Mouse (Mus musculus) small intestine, adult 2 months (tissue): ENCODE data around the gene Mrpl44. TPM values are rescaled to one million over a fixed set of nuclear protein-coding genes. Genes with fewer than 3 reads are reported as not detected.

Experiments
- H3K27ac ChIP-seq: fragments of 200-500 bp; 2 replicates; pipeline ENCODE4 v1.5.1; 2012; ENCODE audit warnings: low read depth, low read length, control low read depth, inconsistent platforms; ENCODE audit not compliant: insufficient read depth
- H3K27me3 ChIP-seq: fragments of 200-500 bp; 2 replicates; pipeline ENCODE4 v1.6.1; 2012; ENCODE audit warnings: mild to moderate bottlenecking, moderate library complexity, low read length, inconsistent platforms; ENCODE audit not compliant: control insufficient read depth, insufficient read depth
- H3K36me3 ChIP-seq: fragments of 200-500 bp; 2 replicates; pipeline ENCODE4 v1.6.1; 2012; ENCODE audit warnings: mild to moderate bottlenecking, low read length, control low read depth, inconsistent platforms; ENCODE audit not compliant: control insufficient read depth, insufficient read depth
- H3K4me1 ChIP-seq: fragments of 200-500 bp; 2 replicates; pipeline ENCODE4 v1.6.1; 2012; ENCODE audit warnings: low read length, inconsistent platforms, mixed read lengths; ENCODE audit not compliant: control insufficient read depth, insufficient read depth, insufficient read length
- H3K4me3 ChIP-seq: fragments of 200-500 bp; 2 replicates; pipeline ENCODE4 v1.5.1; 2012; ENCODE audit warnings: low read depth, mild to moderate bottlenecking, control low read depth, inconsistent platforms, low read length, moderate library complexity
- CTCF ChIP-seq: fragments of 200-500 bp; IDR thresholded peaks from 2 replicates; pipeline ENCODE4 v1.5.1; 2012; ENCODE audit warnings: low read depth, mild to moderate bottlenecking, control low read depth, inconsistent platforms, low read length, moderate library complexity, mixed read lengths; ENCODE audit not compliant: insufficient replicate concordance, insufficient read length; ENCODE audit errors: extremely low read depth
- POLR2A ChIP-seq: fragments of 200-500 bp; IDR thresholded peaks from 2 replicates; pipeline ENCODE4 v1.6.1; 2012; ENCODE audit warnings: low read depth, mild to moderate bottlenecking, control low read depth, inconsistent platforms, low read length, moderate library complexity
- WGBS: fragments of 180-500 bp; shearing (Covaris S2); methylation state at CpG from one replicate; pipeline ENCODE4 v1.1.7; 2018; 5-methylcytosine and 5-hydroxymethylcytosine counted together
- polyA plus RNA-seq: library from polyadenylated mRNA; depleted of rRNA; stranded (reverse); fragments of >200 nt; gene quantifications from 2 replicates; pipeline ENCODE4 v1.2.3, GENCODE M21; 2012

Mrpl44 gene
- polyA plus RNA-seq, 1 experiment, result 4.9 TPM

- no peak overlapping the region for H3K27ac ChIP-seq
- no peaks in the 10 kb centered on the region for H3K4me1 ChIP-seq
- H3K27me3 ChIP-seq, result no peaks in the 10 kb centered on the region
- no peak for TF ChIP-seq POLR2A
- TF ChIP-seq CTCF, result no peak
- 60% methylated on average over 7 of the region's 7 CpGs for WGBS
- H3K4me3 ChIP-seq, result no peak overlapping the region
- H3K36me3 ChIP-seq, result peaks cover 11% of the 10 kb centered on the region
Observed at GRCm38 (mm10) chr1:79786267-79786927, 10.6 kb downstream of the Mrpl44 start.

- Histone ChIP-seq H3K27ac (no peak overlapping the region), H3K4me1 (no peaks in the 10 kb centered on the region), H3K4me3 (no peak overlapping the region), H3K27me3 (no peaks in the 10 kb centered on the region), H3K36me3 (no peaks in the 10 kb centered on the region)
- 86% methylated on average over 3 of the region's 3 CpGs for WGBS
- TF ChIP-seq CTCF (no peak), POLR2A (no peak)
Observed at GRCm38 (mm10) chr1:79797084-79797483, 21.3 kb downstream of the Mrpl44 start.

- no peak overlapping the region for H3K4me3 ChIP-seq
- H3K36me3 ChIP-seq, result no peaks in the 10 kb centered on the region
- H3K27me3 ChIP-seq, result no peaks in the 10 kb centered on the region
- H3K27ac ChIP-seq, result no peak overlapping the region
- 92% methylated on average over 11 of the region's 11 CpGs for WGBS
- H3K4me1 ChIP-seq, result no peaks in the 10 kb centered on the region
- no peak for TF ChIP-seq POLR2A
- TF ChIP-seq CTCF, result no peak
Observed at GRCm38 (mm10) chr1:79802858-79803427, 27.1 kb downstream of the Mrpl44 start.

- H3K36me3 ChIP-seq, result no peaks in the 10 kb centered on the region
- no peak overlapping the region for H3K4me3 ChIP-seq
- H3K4me1 ChIP-seq, result no peaks in the 10 kb centered on the region
- TF ChIP-seq CTCF, result no peak
- TF ChIP-seq POLR2A, result no peak
- WGBS, result 79% methylated on average over 7 of the region's 7 CpGs
- H3K27me3 ChIP-seq, result no peaks in the 10 kb centered on the region
- H3K27ac ChIP-seq, result no peak overlapping the region
Observed at GRCm38 (mm10) chr1:79803614-79804013, 27.8 kb downstream of the Mrpl44 start.

GRCm38 (mm10) chr1:79806865-79807264 is 31.0 kb downstream of the Mrpl44 start:
- H3K4me1 ChIP-seq, result no peaks in the 10 kb centered on the region
- no peak overlapping the region for H3K4me3 ChIP-seq
- H3K27me3 ChIP-seq, result no peaks in the 10 kb centered on the region
- no peak overlapping the region for H3K27ac ChIP-seq
- TF ChIP-seq POLR2A, result no peak
- TF ChIP-seq CTCF, result no peak
- no peaks in the 10 kb centered on the region for H3K36me3 ChIP-seq
- WGBS, result 54% methylated on average over 5 of the region's 5 CpGs

GRCm38 (mm10) chr1:79809447-79809846 is 33.6 kb downstream of the Mrpl44 start:
- 76% methylated on average over 3 of the region's 3 CpGs for WGBS
- H3K4me1 ChIP-seq, result no peaks in the 10 kb centered on the region
- no peak for TF ChIP-seq POLR2A
- no peak for TF ChIP-seq CTCF
- H3K27ac ChIP-seq, result no peak overlapping the region
- no peak overlapping the region for H3K4me3 ChIP-seq
- H3K27me3 ChIP-seq, result no peaks in the 10 kb centered on the region
- no peaks in the 10 kb centered on the region for H3K36me3 ChIP-seq

- Histone ChIP-seq H3K36me3 (no peaks in the 10 kb centered on the region), H3K4me3 (no peak overlapping the region), H3K27ac (no peak overlapping the region), H3K4me1 (no peaks in the 10 kb centered on the region), H3K27me3 (no peaks in the 10 kb centered on the region)
- 68% methylated on average over 3 of the region's 3 CpGs for WGBS
- TF ChIP-seq CTCF (no peak), POLR2A (no peak)
Observed at GRCm38 (mm10) chr1:79815446-79815845, 39.6 kb downstream of the Mrpl44 start.

GRCm38 (mm10) chr1:79819296-79819879 is 43.6 kb downstream of the Mrpl44 start:
- Histone ChIP-seq H3K4me3 (no peak overlapping the region), H3K36me3 (no peaks in the 10 kb centered on the region), H3K27me3 (no peaks in the 10 kb centered on the region), H3K4me1 (no peaks in the 10 kb centered on the region), H3K27ac (no peak overlapping the region)
- WGBS, result 89% methylated on average over 11 of the region's 11 CpGs
- TF ChIP-seq POLR2A, result no peak
- no peak for TF ChIP-seq CTCF
